In the genomic region with DNA sequence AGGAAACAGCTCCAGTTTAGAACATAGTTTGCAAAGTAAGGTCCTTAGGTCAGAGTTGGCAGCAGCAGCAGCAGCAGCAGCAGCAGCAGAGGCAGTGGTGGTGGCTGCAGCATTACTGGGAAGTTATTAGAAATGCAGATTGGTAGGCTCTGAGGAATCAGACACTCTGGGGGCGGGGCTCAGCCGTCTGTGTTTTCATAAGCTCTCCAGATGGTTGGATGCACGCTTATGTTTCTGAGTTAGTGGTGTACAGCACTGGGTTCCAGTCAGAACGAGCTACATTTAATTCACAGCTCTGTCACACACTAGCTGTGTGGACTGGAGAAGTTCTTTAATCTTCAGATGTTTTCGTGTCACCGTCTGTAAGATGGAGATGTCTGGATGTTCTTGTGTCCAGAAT, we compare ENCODE assay signal across 10 mouse cellular contexts.
A peak's percentile ranks its signal among the peaks of the same experiment; 100 is the strongest.
DNase-seq lines count a peak whose midpoint lies in the region; ATAC-seq lines count a peak whose summit lies in the region.
"Had no signal": no experiment of that assay in that cellular context is flagged by ENCODE, and none has a peak within 500 bp of the region (broad histone marks: within the 10 kb centered on the region; RNA-seq: fewer than 3 reads in every experiment).

No protein-coding gene starts in this region.

- ATAC-seq in forebrain, embryonic 15.5 days (replicated peaks), result peak; percentile 97
- peak; percentile 51; the same call in 1 of the 2 replicates for ATAC-seq in midbrain, embryonic 16.5 days
- no peak for ATAC-seq in intestine, embryonic 15.5 days
- no peak for ATAC-seq in megakaryocyte progenitor cell, adult 5-6 weeks (replicated peaks; ENCODE audit: poor library complexity)

- H3K27me3 ChIP-seq in forebrain, embryonic 15.5 days, result no peaks in the 10 kb centered on the region
- H3K27me3 ChIP-seq in midbrain, embryonic 16.5 days (ENCODE audit: control insufficient read depth, insufficient read depth, low read depth, low read length), result no peaks in the 10 kb centered on the region
- no peaks in the 10 kb centered on the region for H3K27me3 ChIP-seq in intestine, embryonic 15.5 days (replicated peaks)
- H3K27me3 ChIP-seq: heart, embryonic 13.5 days had no signal

- DNase-seq in embryo, embryonic 10 days (ENCODE audit: low spot score), result peak; percentile 41
- DNase-seq in layer of hippocampus, postnatal 10 days (ENCODE audit: low spot score in 2 of 2), result peak; percentile 11 to 45
- no peak for DNase-seq in adrenal gland, postnatal 4 days (ENCODE audit: low spot score in 2 of 2)
- no peak for DNase-seq in MN1 (ENCODE audit: low spot score)

- no peak overlapping the region for H3K4me3 ChIP-seq in forebrain, embryonic 15.5 days
- H3K4me3 ChIP-seq in midbrain, embryonic 16.5 days (ENCODE audit: low read depth, low read length), result no peak overlapping the region
- no peak overlapping the region for H3K4me3 ChIP-seq in intestine, embryonic 15.5 days (replicated peaks)
- H3K4me3 ChIP-seq: heart, embryonic 13.5 days; myocyte had no signal

- H3K36me3 ChIP-seq in forebrain, embryonic 15.5 days, result no peaks in the 10 kb centered on the region
- no peaks in the 10 kb centered on the region for H3K36me3 ChIP-seq in midbrain, embryonic 16.5 days (ENCODE audit: control insufficient read depth, insufficient read depth, low read length)
- no peaks in the 10 kb centered on the region for H3K36me3 ChIP-seq in intestine, embryonic 15.5 days
- H3K36me3 ChIP-seq: heart, embryonic 13.5 days had no signal

- H3K9ac ChIP-seq in forebrain, embryonic 15.5 days (replicated peaks), result no peak overlapping the region
- no peak overlapping the region for H3K9ac ChIP-seq in midbrain, embryonic 16.5 days (ENCODE audit: low read depth, low read length)
- H3K9ac ChIP-seq in intestine, embryonic 15.5 days, result no peak overlapping the region
- H3K9ac ChIP-seq: heart, embryonic 13.5 days had no signal

- 22% methylated on average over 6 of the region's 6 CpGs for WGBS in forebrain, embryonic 15.5 days
- 37% methylated on average over 6 of the region's 6 CpGs for WGBS in midbrain, embryonic 16.5 days
- WGBS in intestine, embryonic 15.5 days, result 47% methylated on average over 6 of the region's 6 CpGs

- no peaks in the 10 kb centered on the region for H3K9me3 ChIP-seq in forebrain, embryonic 15.5 days
- no peaks in the 10 kb centered on the region for H3K9me3 ChIP-seq in midbrain, embryonic 16.5 days (replicated peaks; ENCODE audit: control insufficient read depth, low read length, poor library complexity, severe bottlenecking)
- no peaks in the 10 kb centered on the region for H3K9me3 ChIP-seq in intestine, embryonic 15.5 days
- H3K9me3 ChIP-seq: heart, embryonic 13.5 days had no signal

- H3K27ac ChIP-seq in forebrain, embryonic 15.5 days (replicated peaks), result no peak overlapping the region
- no peak overlapping the region for H3K27ac ChIP-seq in midbrain, embryonic 16.5 days (ENCODE audit: low read length)
- H3K27ac ChIP-seq in intestine, embryonic 15.5 days, result no peak overlapping the region
- H3K27ac ChIP-seq: heart, embryonic 13.5 days had no signal

- H3K4me1 ChIP-seq in forebrain, embryonic 15.5 days, result peaks cover 12% of the 10 kb centered on the region
- H3K4me1 ChIP-seq in midbrain, embryonic 16.5 days (ENCODE audit: control insufficient read depth, insufficient read depth, low read length), result peaks cover 5% of the 10 kb centered on the region
- H3K4me1 ChIP-seq in intestine, embryonic 15.5 days (replicated peaks), result no peaks in the 10 kb centered on the region
- H3K4me1 ChIP-seq: heart, embryonic 13.5 days had no signal

- no peak overlapping the region for H3K4me2 ChIP-seq in forebrain, embryonic 15.5 days (replicated peaks)
- H3K4me2 ChIP-seq in midbrain, embryonic 16.5 days (ENCODE audit: low read length), result no peak overlapping the region
- no peak overlapping the region for H3K4me2 ChIP-seq in intestine, embryonic 15.5 days (replicated peaks)
- H3K4me2 ChIP-seq: heart, embryonic 13.5 days had no signal

Comparison
In these comparisons a context has a peak if more than half of its experiments do, and no peak if none do; other contexts are left out.
1. DNase-seq: peak in embryo, embryonic 10 days (single experiment) and layer of hippocampus, postnatal 10 days (2 of 2); none in adrenal gland, postnatal 4 days (0 of 2) and MN1 (single experiment).
2. ATAC-seq: peak in forebrain, embryonic 15.5 days (single experiment) and midbrain, embryonic 16.5 days (single experiment); none in intestine, embryonic 15.5 days (single experiment) and megakaryocyte progenitor cell, adult 5-6 weeks (single experiment).